Mouse (Mus musculus): ENCODE data around the gene Slx1b. TPM values are rescaled to one million over a fixed set of nuclear protein-coding genes. Genes with fewer than 3 reads are reported as not detected.

Gene Slx1b
- polyA plus RNA-seq, 1 experiment from 2014 or later: 17.3 TPM

- H3K4me2 ChIP-seq (ENCODE audit: low read length): no peak overlapping the region
- no peaks in the 10 kb centered on the region for H3K27me3 ChIP-seq (ENCODE audit: control insufficient read depth, insufficient read depth, low read depth, low read length)
- no peaks in the 10 kb centered on the region; the same call in 1 of the 2 replicates for H3K9me3 ChIP-seq (replicated peaks; ENCODE audit: control insufficient read depth, low read length, poor library complexity, severe bottlenecking)
- 82% methylated on average over 3 of the region's 3 CpGs for WGBS
- H3K4me1 ChIP-seq (ENCODE audit: control insufficient read depth, insufficient read depth, low read length): no peaks in the 10 kb centered on the region
- H3K9ac ChIP-seq (ENCODE audit: low read depth, low read length): no peak overlapping the region
- H3K27ac ChIP-seq (ENCODE audit: low read length): no peak overlapping the region
- no peak for ATAC-seq
- no peaks in the 10 kb centered on the region for H3K36me3 ChIP-seq (ENCODE audit: control insufficient read depth, insufficient read depth, low read length)
- H3K4me3 ChIP-seq (ENCODE audit: low read depth, low read length): no peak overlapping the region
Observed at GRCm38 (mm10) chr7:126725077-126725476, 29.5 kb upstream of the Slx1b start.

GRCm38 (mm10) chr7:126721635-126722034 is 26.1 kb upstream of the Slx1b start:
- WGBS: 95% methylated on average over 13 of the region's 13 CpGs
- H3K27me3 ChIP-seq (ENCODE audit: control insufficient read depth, insufficient read depth, low read depth, low read length): no peaks in the 10 kb centered on the region
- no peak for ATAC-seq
- H3K36me3 ChIP-seq (ENCODE audit: control insufficient read depth, insufficient read depth, low read length): no peaks in the 10 kb centered on the region
- no peak overlapping the region for H3K9ac ChIP-seq (ENCODE audit: low read depth, low read length)
- H3K27ac ChIP-seq (ENCODE audit: low read length): no peak overlapping the region
- H3K4me1 ChIP-seq (ENCODE audit: control insufficient read depth, insufficient read depth, low read length): no peaks in the 10 kb centered on the region
- H3K4me2 ChIP-seq (ENCODE audit: low read length): no peak overlapping the region
- H3K9me3 ChIP-seq (replicated peaks; ENCODE audit: control insufficient read depth, low read length, poor library complexity, severe bottlenecking): no peaks in the 10 kb centered on the region; the same call in 1 of the 2 replicates
- H3K4me3 ChIP-seq (ENCODE audit: low read depth, low read length): no peak overlapping the region

GRCm38 (mm10) chr7:126718787-126719337 is 23.3 kb upstream of the Slx1b start:
- ATAC-seq: no peak
- Histone ChIP-seq H3K4me3 (ENCODE audit: low read depth, low read length) (no peak overlapping the region), H3K4me1 (ENCODE audit: control insufficient read depth, insufficient read depth, low read length) (no peaks in the 10 kb centered on the region), H3K4me2 (ENCODE audit: low read length) (no peak overlapping the region), H3K9ac (ENCODE audit: low read depth, low read length) (no peak overlapping the region), H3K27me3 (ENCODE audit: control insufficient read depth, insufficient read depth, low read depth, low read length) (no peaks in the 10 kb centered on the region), H3K9me3 (replicated peaks; ENCODE audit: control insufficient read depth, low read length, poor library complexity, severe bottlenecking) (no peaks in the 10 kb centered on the region; the same call in 1 of the 2 replicates), H3K27ac (ENCODE audit: low read length) (no peak overlapping the region), H3K36me3 (ENCODE audit: control insufficient read depth, insufficient read depth, low read length) (no peaks in the 10 kb centered on the region)
- 96% methylated on average over 5 of the region's 5 CpGs for WGBS

GRCm38 (mm10) chr7:126717566-126717965 is 22.0 kb upstream of the Slx1b start:
- no peaks in the 10 kb centered on the region for H3K4me1 ChIP-seq (ENCODE audit: control insufficient read depth, insufficient read depth, low read length)
- H3K27ac ChIP-seq (ENCODE audit: low read length): no peak overlapping the region
- 91% methylated on average over 3 of the region's 3 CpGs for WGBS
- H3K36me3 ChIP-seq (ENCODE audit: control insufficient read depth, insufficient read depth, low read length): no peaks in the 10 kb centered on the region
- no peak for ATAC-seq
- no peaks in the 10 kb centered on the region for H3K9me3 ChIP-seq (replicated peaks; ENCODE audit: control insufficient read depth, low read length, poor library complexity, severe bottlenecking)
- no peaks in the 10 kb centered on the region for H3K27me3 ChIP-seq (ENCODE audit: control insufficient read depth, insufficient read depth, low read depth, low read length)
- no peak overlapping the region for H3K4me2 ChIP-seq (ENCODE audit: low read length)
- H3K9ac ChIP-seq (ENCODE audit: low read depth, low read length): no peak overlapping the region
- no peak overlapping the region for H3K4me3 ChIP-seq (ENCODE audit: low read depth, low read length)

GRCm38 (mm10) chr7:126715679-126716078 is 20.1 kb upstream of the Slx1b start:
- Histone ChIP-seq H3K4me3 (ENCODE audit: low read depth, low read length) (no peak overlapping the region), H3K27ac (ENCODE audit: low read length) (no peak overlapping the region), H3K27me3 (ENCODE audit: control insufficient read depth, insufficient read depth, low read depth, low read length) (no peaks in the 10 kb centered on the region), H3K4me2 (ENCODE audit: low read length) (no peak overlapping the region), H3K36me3 (ENCODE audit: control insufficient read depth, insufficient read depth, low read length) (no peaks in the 10 kb centered on the region), H3K9ac (ENCODE audit: low read depth, low read length) (no peak overlapping the region), H3K9me3 (replicated peaks; ENCODE audit: control insufficient read depth, low read length, poor library complexity, severe bottlenecking) (no peaks in the 10 kb centered on the region), H3K4me1 (ENCODE audit: control insufficient read depth, insufficient read depth, low read length) (no peaks in the 10 kb centered on the region)
- 82% methylated on average over 4 of the region's 4 CpGs for WGBS
- no peak for ATAC-seq

GRCm38 (mm10) chr7:126711910-126712309 is 16.3 kb upstream of the Slx1b start:
- Histone ChIP-seq H3K4me1 (ENCODE audit: control insufficient read depth, insufficient read depth, low read length) (no peaks in the 10 kb centered on the region), H3K4me2 (ENCODE audit: low read length) (no peak overlapping the region), H3K4me3 (ENCODE audit: low read depth, low read length) (no peak overlapping the region), H3K9me3 (replicated peaks; ENCODE audit: control insufficient read depth, low read length, poor library complexity, severe bottlenecking) (peaks cover 4% of the 10 kb centered on the region), H3K36me3 (ENCODE audit: control insufficient read depth, insufficient read depth, low read length) (no peaks in the 10 kb centered on the region), H3K9ac (ENCODE audit: low read depth, low read length) (no peak overlapping the region), H3K27me3 (ENCODE audit: control insufficient read depth, insufficient read depth, low read depth, low read length) (no peaks in the 10 kb centered on the region), H3K27ac (ENCODE audit: low read length) (no peak overlapping the region)
- ATAC-seq: no peak
- 66% methylated on average over 3 of the region's 3 CpGs for WGBS

- no peak for ATAC-seq
- no peak overlapping the region for H3K9ac ChIP-seq (ENCODE audit: low read depth, low read length)
- no peak overlapping the region for H3K27ac ChIP-seq (ENCODE audit: low read length)
- H3K27me3 ChIP-seq (ENCODE audit: control insufficient read depth, insufficient read depth, low read depth, low read length): no peaks in the 10 kb centered on the region
- H3K36me3 ChIP-seq (ENCODE audit: control insufficient read depth, insufficient read depth, low read length): no peaks in the 10 kb centered on the region
- H3K4me2 ChIP-seq (ENCODE audit: low read length): no peak overlapping the region
- H3K9me3 ChIP-seq (replicated peaks; ENCODE audit: control insufficient read depth, low read length, poor library complexity, severe bottlenecking): peaks cover 4% of the 10 kb centered on the region
- no peak overlapping the region for H3K4me3 ChIP-seq (ENCODE audit: low read depth, low read length)
- H3K4me1 ChIP-seq (ENCODE audit: control insufficient read depth, insufficient read depth, low read length): peaks cover under 1% of the 10 kb centered on the region; the same call in 1 of the 2 replicates
- WGBS: 77% methylated on average over 4 of the region's 4 CpGs
Observed at GRCm38 (mm10) chr7:126710266-126710665, 14.7 kb upstream of the Slx1b start.

- Histone ChIP-seq H3K27ac (ENCODE audit: low read length) (no peak overlapping the region), H3K4me2 (ENCODE audit: low read length) (no peak overlapping the region), H3K9ac (ENCODE audit: low read depth, low read length) (no peak overlapping the region), H3K27me3 (ENCODE audit: control insufficient read depth, insufficient read depth, low read depth, low read length) (no peaks in the 10 kb centered on the region), H3K4me1 (ENCODE audit: control insufficient read depth, insufficient read depth, low read length) (peaks cover 7% of the 10 kb centered on the region; the same call in 1 of the 2 replicates), H3K36me3 (ENCODE audit: control insufficient read depth, insufficient read depth, low read length) (no peaks in the 10 kb centered on the region), H3K4me3 (ENCODE audit: low read depth, low read length) (no peak overlapping the region), H3K9me3 (replicated peaks; ENCODE audit: control insufficient read depth, low read length, poor library complexity, severe bottlenecking) (peaks cover 4% of the 10 kb centered on the region)
- ATAC-seq: no peak
- WGBS: 86% methylated on average over 10 of the region's 10 CpGs
Observed at GRCm38 (mm10) chr7:126708175-126708952, 12.8 kb upstream of the Slx1b start.

- Histone ChIP-seq H3K27me3 (ENCODE audit: control insufficient read depth, insufficient read depth, low read depth, low read length) (no peaks in the 10 kb centered on the region), H3K36me3 (ENCODE audit: control insufficient read depth, insufficient read depth, low read length) (no peaks in the 10 kb centered on the region), H3K4me2 (ENCODE audit: low read length) (no peak within 1 kb of the TSS), H3K9me3 (replicated peaks; ENCODE audit: control insufficient read depth, low read length, poor library complexity, severe bottlenecking) (peaks cover 4% of the 10 kb centered on the region), H3K4me3 (ENCODE audit: low read depth, low read length) (no peak within 1 kb of the TSS), H3K9ac (ENCODE audit: low read depth, low read length) (no peak within 1 kb of the TSS), H3K27ac (ENCODE audit: low read length) (no peak within 1 kb of the TSS), H3K4me1 (ENCODE audit: control insufficient read depth, insufficient read depth, low read length) (peaks cover 14% of the 10 kb centered on the region)
- ATAC-seq: no peak
- WGBS: 89% methylated on average over 19 of the region's 19 CpGs
Observed at GRCm38 (mm10) chr7:126707442-126708174, 12.0 kb upstream of the Slx1b start, which contains the start of gene Coro1a. TSS of gene Coro1a (minus strand) at chr7:126707787.
